In genomic region chr16:21645915-21646314, GRCm38 (mm10) we compare ENCODE assay signal across 17 mouse cellular contexts. TPM values are rescaled to one million over a fixed set of nuclear protein-coding genes. Genes with fewer than 3 reads are reported as not detected.
DNase-seq lines count a peak whose midpoint lies in the region; ATAC-seq lines count a peak whose summit lies in the region.
"Had no signal": no experiment of that assay in that cellular context is flagged by ENCODE, and none has a peak within 500 bp of the region (broad histone marks: within the 10 kb centered on the region; RNA-seq: fewer than 3 reads in every experiment).

No protein-coding gene starts in this region.

- H3K27ac ChIP-seq in hindbrain, embryonic 10.5 days, result peak overlapping the region; percentile 57; the same call in 1 of the 2 replicates
- H3K27ac ChIP-seq in hindbrain, embryonic 14.5 days, result no peak overlapping the region
- peak overlapping the region; percentile 61; the same call in 1 of the 2 replicates for H3K27ac ChIP-seq in midbrain, embryonic 12.5 days (replicated peaks)
- no peak overlapping the region for H3K27ac ChIP-seq in midbrain, embryonic 16.5 days (ENCODE audit: low read length)
- H3K27ac ChIP-seq: forebrain, embryonic 13.5 days; liver, embryonic 13.5 days; lung, embryonic 15.5 days; neural tube, embryonic 13.5 days had no signal

- no peaks in the 10 kb centered on the region for H3K27me3 ChIP-seq in hindbrain, embryonic 10.5 days (ENCODE audit: insufficient read depth, poor library complexity, severe bottlenecking)
- H3K27me3 ChIP-seq in hindbrain, embryonic 14.5 days (ENCODE audit: control insufficient read depth, insufficient read depth, low read length), result no peaks in the 10 kb centered on the region
- no peaks in the 10 kb centered on the region for H3K27me3 ChIP-seq in midbrain, embryonic 12.5 days
- H3K27me3 ChIP-seq in midbrain, embryonic 16.5 days (ENCODE audit: control insufficient read depth, insufficient read depth, low read depth, low read length), result no peaks in the 10 kb centered on the region
- H3K27me3 ChIP-seq: CH12.LX; forebrain, embryonic 13.5 days; hindbrain, embryonic 13.5 days; liver, embryonic 13.5 days; lung, embryonic 15.5 days; megakaryocyte, embryonic 14.5 days; neural tube, embryonic 13.5 days had no signal

- no peak overlapping the region for H3K9ac ChIP-seq in hindbrain, embryonic 14.5 days
- H3K9ac ChIP-seq in midbrain, embryonic 12.5 days (replicated peaks), result no peak overlapping the region
- no peak overlapping the region for H3K9ac ChIP-seq in midbrain, embryonic 16.5 days (ENCODE audit: low read depth, low read length)
- H3K9ac ChIP-seq: forebrain, embryonic 13.5 days; hindbrain, embryonic 13.5 days; liver, embryonic 13.5 days; lung, embryonic 15.5 days; neural tube, embryonic 13.5 days had no signal

- peaks cover 25% of the 10 kb centered on the region for H3K4me1 ChIP-seq in hindbrain, embryonic 10.5 days (replicated peaks)
- peaks cover 10% of the 10 kb centered on the region; the same call in 1 of the 2 replicates for H3K4me1 ChIP-seq in hindbrain, embryonic 14.5 days (replicated peaks; ENCODE audit: control insufficient read depth, insufficient read depth, low read length)
- peaks cover 14% of the 10 kb centered on the region for H3K4me1 ChIP-seq in midbrain, embryonic 12.5 days
- H3K4me1 ChIP-seq in midbrain, embryonic 16.5 days (ENCODE audit: control insufficient read depth, insufficient read depth, low read length), result no peaks in the 10 kb centered on the region

- H3K9me3 ChIP-seq in hindbrain, embryonic 10.5 days, result no peaks in the 10 kb centered on the region
- no peaks in the 10 kb centered on the region for H3K9me3 ChIP-seq in hindbrain, embryonic 14.5 days (ENCODE audit: control insufficient read depth, low read length)
- H3K9me3 ChIP-seq in midbrain, embryonic 12.5 days, result no peaks in the 10 kb centered on the region
- no peaks in the 10 kb centered on the region for H3K9me3 ChIP-seq in midbrain, embryonic 16.5 days (replicated peaks; ENCODE audit: control insufficient read depth, low read length, poor library complexity, severe bottlenecking)
- H3K9me3 ChIP-seq: forebrain, embryonic 13.5 days; hindbrain, embryonic 13.5 days; liver, embryonic 13.5 days; lung, embryonic 15.5 days; megakaryocyte, embryonic 14.5 days; neural tube, embryonic 13.5 days had no signal

- no peak for ATAC-seq in hindbrain, embryonic 14.5 days (ENCODE audit: low FRiP score)
- ATAC-seq in midbrain, embryonic 12.5 days (ENCODE audit: low FRiP score, low read depth), result no peak
- ATAC-seq in midbrain, embryonic 16.5 days, result no peak
- ATAC-seq: forebrain, embryonic 13.5 days; intestine, postnatal 0 days had no signal

- DNase-seq in adrenal gland, postnatal 10 days, result peak; percentile 52
- DNase-seq in adrenal gland, adult 8-10 months, result no peak
- DNase-seq in hindbrain, embryonic 10.5 days (ENCODE audit: low spot score), result no peak
- DNase-seq in hindbrain, embryonic 14.5 days (ENCODE audit: low spot score), result no peak
- DNase-seq in heart, postnatal 4 days, result peak; percentile 56
- no peak for DNase-seq in urinary bladder, postnatal 10 days (ENCODE audit: low spot score)
- DNase-seq: liver, embryonic 13.5 days; thymus, postnatal 4 days had no signal

- no peak overlapping the region for H3K4me3 ChIP-seq in hindbrain, embryonic 10.5 days
- H3K4me3 ChIP-seq in hindbrain, embryonic 14.5 days (replicated peaks; ENCODE audit: low read length), result no peak overlapping the region
- no peak overlapping the region for H3K4me3 ChIP-seq in midbrain, embryonic 12.5 days
- no peak overlapping the region for H3K4me3 ChIP-seq in midbrain, embryonic 16.5 days (ENCODE audit: low read depth, low read length)
- H3K4me3 ChIP-seq: forebrain, embryonic 13.5 days; hindbrain, embryonic 13.5 days; liver, embryonic 13.5 days; lung, embryonic 15.5 days; megakaryocyte, embryonic 14.5 days; neural tube, embryonic 13.5 days had no signal

- no peak overlapping the region for H3K4me2 ChIP-seq in hindbrain, embryonic 14.5 days (replicated peaks)
- H3K4me2 ChIP-seq in midbrain, embryonic 12.5 days (replicated peaks), result no peak overlapping the region
- H3K4me2 ChIP-seq in midbrain, embryonic 16.5 days (ENCODE audit: low read length), result no peak overlapping the region
- H3K4me2 ChIP-seq: forebrain, embryonic 13.5 days; hindbrain, embryonic 13.5 days; liver, embryonic 13.5 days; lung, embryonic 15.5 days; neural tube, embryonic 13.5 days had no signal

- H3K36me3 ChIP-seq in hindbrain, embryonic 10.5 days, result peaks cover 23% of the 10 kb centered on the region
- 0 out of 2 replicates have a peak, but pooled peaks cover 19% of the 10 kb centered on the region for H3K36me3 ChIP-seq in hindbrain, embryonic 14.5 days (replicated peaks; ENCODE audit: control insufficient read depth, insufficient read depth)
- peaks cover 31% of the 10 kb centered on the region for H3K36me3 ChIP-seq in midbrain, embryonic 12.5 days
- H3K36me3 ChIP-seq in midbrain, embryonic 16.5 days (ENCODE audit: control insufficient read depth, insufficient read depth, low read length), result 0 out of 2 replicates have a peak, but pooled peaks cover 7% of the 10 kb centered on the region
- H3K36me3 ChIP-seq: liver, embryonic 13.5 days had no signal

- WGBS in hindbrain, embryonic 10.5 days, result 81% methylated on average over 3 of the region's 3 CpGs
- WGBS in hindbrain, embryonic 14.5 days, result 77% methylated on average over 3 of the region's 3 CpGs
- 88% methylated on average over 3 of the region's 3 CpGs for WGBS in midbrain, embryonic 12.5 days
- WGBS in midbrain, embryonic 16.5 days, result 86% methylated on average over 3 of the region's 3 CpGs

RNA-seq across cellular contexts. Expression of gene 2510009E07Rik, which starts 48.5 kb away (rescaled TPM):
- total RNA-seq in adrenal gland, postnatal 10 days (2021), result 10 to 100 TPM; 16.6 to 22.2 TPM
- total RNA-seq in adrenal gland, adult 8-10 months (2022), result 10 to 100 TPM; 19.6 to 26.0 (median 22.7) TPM
- polyA plus RNA-seq in hindbrain, embryonic 10.5 days (2016; fragmentation: Nextera tagmentation; extraction: Ambion mirVana), result 32.9 and 34.0 TPM in 2 replicates
- polyA plus RNA-seq in hindbrain, embryonic 14.5 days (2014; fragmentation: Nextera tagmentation; extraction: Ambion mirVana), result 45.4 and 50.6 TPM in 2 replicates
- 144 and 150 TPM in 2 replicates for polyA plus RNA-seq in midbrain, embryonic 12.5 days (2016; fragmentation: Nextera tagmentation; extraction: Ambion mirVana)
- polyA plus RNA-seq in midbrain, embryonic 16.5 days (2015; fragmentation: Nextera tagmentation; extraction: Ambion mirVana), result 50.4 and 55.3 TPM in 2 replicates
- 10 to 100 TPM; 44.7 to 45.0 TPM for total RNA-seq in heart, postnatal 4 days (2021)
- total RNA-seq: CH12.LX had no signal

Comparison
In these comparisons a context has a peak if more than half of its experiments do, and no peak if none do; other contexts are left out.
1. DNase-seq: peak in adrenal gland, postnatal 10 days (single experiment) and heart, postnatal 4 days (single experiment); none in adrenal gland, adult 8-10 months (single experiment), hindbrain, embryonic 10.5 days (single experiment), hindbrain, embryonic 14.5 days (single experiment) and urinary bladder, postnatal 10 days (single experiment).
2. H3K27ac ChIP-seq: peak in hindbrain, embryonic 10.5 days (single experiment) and midbrain, embryonic 12.5 days (single experiment); none in hindbrain, embryonic 14.5 days (single experiment) and midbrain, embryonic 16.5 days (single experiment).